Mouse (Mus musculus) frontal cortex, postnatal 14 days (tissue): ENCODE data around the gene Ppp1r1b.

ENCODE experiments used
- DNase-seq, 2 experiments: peaks; one replicate each; pipeline ENCODE4 v3.0.0; 2022; ENCODE audit warnings: low spot score in 2 of 2

The Ppp1r1b gene

GRCm38 (mm10) chr11:98348083-98348961, at the start of gene Ppp1r1b:
Gene Ppp1r1b (plus strand): TSS chr11:98348404.
- DNase-seq, result peak in 1 of 2 experiments; percentile 69

GRCm38 (mm10) chr11:98298484-98299205, 49.6 kb upstream of the Ppp1r1b start:
- no peak for DNase-seq

- DNase-seq, result no peak
These were observed 34.3 kb upstream of the Ppp1r1b start for GRCm38 (mm10) chr11:98313790-98314323.

- no peak for DNase-seq
These were observed 30.7 kb upstream of the Ppp1r1b start for GRCm38 (mm10) chr11:98317479-98317878.

GRCm38 (mm10) chr11:98318421-98319116, 29.6 kb upstream of the Ppp1r1b start:
- DNase-seq, result no peak

- DNase-seq, result no peak
These were observed 29.1 kb upstream of the Ppp1r1b start for GRCm38 (mm10) chr11:98319120-98319519.

GRCm38 (mm10) chr11:98319544-98319943, 28.7 kb upstream of the Ppp1r1b start:
- DNase-seq, result no peak

- DNase-seq, result no peak
These were observed 28.3 kb upstream of the Ppp1r1b start for GRCm38 (mm10) chr11:98319944-98320343.

- DNase-seq, result no peak
These were observed 27.8 kb upstream of the Ppp1r1b start for GRCm38 (mm10) chr11:98320381-98320780.

GRCm38 (mm10) chr11:98320806-98321676, 27.2 kb upstream of the Ppp1r1b start:
- no peak for DNase-seq

- DNase-seq, result no peak
These were observed 26.6 kb upstream of the Ppp1r1b start for GRCm38 (mm10) chr11:98321677-98322003.

GRCm38 (mm10) chr11:98322159-98322558, 26.0 kb upstream of the Ppp1r1b start:
- DNase-seq, result no peak

- DNase-seq, result no peak
These were observed 24.9 kb upstream of the Ppp1r1b start for GRCm38 (mm10) chr11:98323136-98323866.

GRCm38 (mm10) chr11:98323933-98324332, 24.3 kb upstream of the Ppp1r1b start:
- DNase-seq, result no peak

GRCm38 (mm10) chr11:98325191-98325820, 22.9 kb upstream of the Ppp1r1b start:
- DNase-seq, result no peak

GRCm38 (mm10) chr11:98325821-98326218, 22.4 kb upstream of the Ppp1r1b start:
- DNase-seq, result no peak

- DNase-seq, result no peak
These were observed 21.5 kb upstream of the Ppp1r1b start for GRCm38 (mm10) chr11:98326741-98327135.

GRCm38 (mm10) chr11:98327136-98328030, 20.8 kb upstream of the Ppp1r1b start:
- no peak for DNase-seq

- no peak for DNase-seq
These were observed 20.2 kb upstream of the Ppp1r1b start for GRCm38 (mm10) chr11:98328031-98328370.
